Mouse (Mus musculus) embryonic facial prominence, embryonic 13.5 days (tissue): ENCODE measurements around the gene Ptges3. TPM values are rescaled to one million over a fixed set of nuclear protein-coding genes. Genes with fewer than 3 reads are reported as not detected.

Source experiments
- microRNA counts: library from miRNA; unstranded; fragments of <30 nt; microRNA quantifications from one replicate; lab custom pipeline; 2016
- microRNA-seq: library from miRNA; unstranded; fragments of <30 nt; microRNA quantifications from one replicate; pipeline ENCODE4, GENCODE M21; 2016
- polyA plus RNA-seq: library from polyadenylated mRNA; unstranded; fragments of >200 nt; fragmentation: Nextera tagmentation; extraction: Ambion mirVana; gene quantifications from 2 replicates; pipeline ENCODE4 v1.2.1, GENCODE M21; 2015

The Ptges3 gene
- polyA plus RNA-seq, 1 experiment from 2014 or later: 556 TPM

MicroRNAs within 50 kb of the gene (microRNA counts, 519-probe panel; counts per million panel counts)
- 236 counts per million, percentile 44 among the panel's probes with 10 or more counts for microRNA mmu-miR-677 (lab: Ali Mortazavi, UCI)

Small RNAs within 50 kb of the gene (microRNA-seq; reads per million reads assigned to microRNA genes)
- gene Mir677: 8.5 reads per million, percentile 26 among the genes with 10 or more reads in this experiment

Other genes starting within 250 kb of the Ptges3 start
- gene Rdh19, start 209.0 kb upstream of the Ptges3 start, polyA plus RNA-seq: not detected in 2 replicates
- gene Rdh16f2, start 192.5 kb upstream of the Ptges3 start, polyA plus RNA-seq: not detected in 2 replicates
- 0.21 TPM in 1 of 2 replicates, not detected in the other for gene Rdh7, start 170.1 kb upstream of the Ptges3 start, polyA plus RNA-seq
- 0.08 and 0.10 TPM in 2 replicates for gene Sdr9c7, start 160.4 kb upstream of the Ptges3 start, polyA plus RNA-seq
- not detected in 2 replicates for gene Hsd17b6, start 51.3 kb upstream of the Ptges3 start, polyA plus RNA-seq
- 92.1 and 92.2 TPM in 2 replicates for gene Prim1, start 43.8 kb upstream of the Ptges3 start, polyA plus RNA-seq
- 789 and 900 TPM in 2 replicates for gene Naca, start 23.4 kb upstream of the Ptges3 start, polyA plus RNA-seq
- gene Atp5b, start 24.3 kb downstream of the Ptges3 start, polyA plus RNA-seq: 1,953 and 2,050 TPM in 2 replicates
- 10.9 and 11.4 TPM in 2 replicates for gene Baz2a, start 32.6 kb downstream of the Ptges3 start, polyA plus RNA-seq
- gene Rbms2, start 121.3 kb downstream of the Ptges3 start, polyA plus RNA-seq: 39.7 and 42.2 TPM in 2 replicates
- 2.2 TPM in 2 replicates for gene Gls2, start 135.5 kb downstream of the Ptges3 start, polyA plus RNA-seq
- 31.6 and 32.3 TPM in 2 replicates for gene Spryd4, start 152.9 kb downstream of the Ptges3 start, polyA plus RNA-seq
- gene Mip, start 166.9 kb downstream of the Ptges3 start, polyA plus RNA-seq: 0.14 and 0.51 TPM in 2 replicates
- 65.4 and 79.4 TPM in 2 replicates for gene Timeless, start 173.1 kb downstream of the Ptges3 start, polyA plus RNA-seq
- gene Apon, start 195.1 kb downstream of the Ptges3 start, polyA plus RNA-seq: 0.58 and 0.62 TPM in 2 replicates
- gene Apof, start 209.7 kb downstream of the Ptges3 start, polyA plus RNA-seq: 2.0 TPM in 1 of 2 replicates, not detected in the other
- 15.7 and 19.0 TPM in 2 replicates for gene Stat2, start 211.6 kb downstream of the Ptges3 start, polyA plus RNA-seq
- 0.23 and 0.25 TPM in 2 replicates for gene Il23a, start 239.8 kb downstream of the Ptges3 start, polyA plus RNA-seq
- gene Pan2, start 244.4 kb downstream of the Ptges3 start, polyA plus RNA-seq: 31.8 and 32.3 TPM in 2 replicates